Mouse (Mus musculus): ENCODE measurements around the gene Asb17.

Gene Asb17

GRCm38 (mm10) chr3:153895454-153895853 is 51.4 kb downstream of the Asb17 start:
- DNase-seq: peak; percentile 76 to 85

GRCm38 (mm10) chr3:153897216-153897615 is 53.2 kb downstream of the Asb17 start:
- peak; percentile 37 to 55 for DNase-seq

DNA sequence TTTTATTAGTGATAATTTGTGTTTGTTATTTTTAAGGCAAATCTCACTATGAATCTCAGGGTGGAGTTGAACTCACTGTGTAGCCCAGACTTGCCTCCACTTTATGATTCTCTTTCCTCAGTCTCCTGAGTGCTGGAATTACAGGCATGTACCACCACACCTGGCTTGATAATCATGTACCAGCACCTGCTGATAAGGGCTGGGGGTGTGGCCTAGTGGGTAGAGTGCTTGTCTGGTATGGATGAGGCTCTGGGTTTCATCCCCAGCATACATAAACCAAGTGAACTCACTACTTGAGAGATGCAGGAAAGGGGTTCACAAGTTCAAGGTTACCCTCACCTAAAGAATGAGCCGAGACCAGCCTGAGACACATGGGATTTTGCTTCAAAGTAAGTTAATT is 57.9 kb downstream of the Asb17 start:
- no peak for DNase-seq

DNA sequence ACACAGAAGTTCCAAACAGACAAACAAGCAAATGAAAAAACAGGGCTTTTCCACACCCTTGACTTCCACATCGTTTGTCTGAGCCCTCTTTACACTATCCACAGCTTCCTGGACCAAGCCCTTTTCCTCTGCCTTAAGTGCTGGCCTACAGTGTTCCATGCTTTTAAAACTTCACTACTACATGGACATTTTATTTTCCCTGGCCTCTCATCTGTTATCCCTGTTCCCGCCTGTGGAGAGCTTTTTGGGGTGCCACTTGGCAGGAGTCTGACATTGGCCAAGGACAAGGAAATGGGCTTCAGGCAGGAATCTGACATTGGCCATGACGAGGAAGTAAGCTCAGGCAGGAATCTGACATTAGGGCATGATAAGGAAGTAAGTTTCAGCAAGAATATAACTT is 58.6 kb downstream of the Asb17 start:
- no peak for DNase-seq

- peak; percentile 47 to 53 for DNase-seq
Measured at GRCm38 (mm10) chr3:153904586-153904985, 60.6 kb downstream of the Asb17 start.
